Mouse (Mus musculus) layer of hippocampus, adult 6 months (tissue): ENCODE measurements around the gene Ctrc. TPM values are rescaled to one million over a fixed set of nuclear protein-coding genes. Genes with fewer than 3 reads are reported as not detected.

Experiments used
- long read RNA-seq, 2 experiments: library from polyadenylated mRNA; unstranded; transcript quantifications; one replicate each; pipeline ENCODE4 v2.0.0; 2019 to 2020
- polyA plus RNA-seq: library from polyadenylated mRNA; unstranded; fragments of <200 nt; fragmentation: Nextera tagmentation; gene quantifications from 2 replicates; pipeline ENCODE4 v1.2.3, GENCODE M21; 2021

The Ctrc gene
- polyA plus RNA-seq, result not detected in 2 replicates
- long read RNA-seq, experiment 1, result 0 reads
- long read RNA-seq, experiment 2, result 0 reads

GRCm38 (mm10) chr4:141845999-141846398 lies at the start of gene Ctrc:
Gene Ctrc, minus strand, starts transcription at chr4:141846359.

GRCm38 (mm10) chr4:141874601-141875460 lies 28.7 kb upstream of the Ctrc start, which contains the start of gene Efhd2:
Gene Efhd2, minus strand, starts transcription at chr4:141874920.

GRCm38 (mm10) chr4:141826060-141826459 lies 20.1 kb downstream of the Ctrc start, which contains the start of gene Cela2a:
Gene Cela2a, minus strand, starts transcription at chr4:141826160.

GRCm38 (mm10) chr4:141793282-141794151 lies 52.6 kb downstream of the Ctrc start, which contains the start of gene Casp9:
Gene Casp9, plus strand, starts transcription at chr4:141793612.

GRCm38 (mm10) chr4:141790524-141790990 lies 55.6 kb downstream of the Ctrc start, which contains the start of gene Dnajc16:
Gene Dnajc16, minus strand, starts transcription at chr4:141790931.

Other genes starting within 250 kb of the Ctrc start
- 0.20 and 0.40 TPM in 2 replicates for gene Fblim1, start 240.3 kb downstream of the Ctrc start, polyA plus RNA-seq
- gene Tmem82, start 227.7 kb downstream of the Ctrc start, polyA plus RNA-seq, result 0.18 and 0.31 TPM in 2 replicates
- 1.9 and 2.7 TPM in 2 replicates for gene Slc25a34, start 222.5 kb downstream of the Ctrc start, polyA plus RNA-seq
- gene Plekhm2, start 181.5 kb downstream of the Ctrc start, polyA plus RNA-seq, result 6.5 and 7.1 TPM in 2 replicates
- gene Rsc1a1, start 160.8 kb downstream of the Ctrc start, polyA plus RNA-seq, result not detected in 2 replicates
- 4.4 and 7.0 TPM in 2 replicates for gene Ddi2, start 122.9 kb downstream of the Ctrc start, polyA plus RNA-seq
- gene Agmat, start 99.7 kb downstream of the Ctrc start, polyA plus RNA-seq, result 0.29 and 0.69 TPM in 2 replicates
- 12.0 and 12.4 TPM in 2 replicates for gene Dnajc16, start 55.4 kb downstream of the Ctrc start, polyA plus RNA-seq
- 7.7 and 7.8 TPM in 2 replicates for gene Casp9, start 52.7 kb downstream of the Ctrc start, polyA plus RNA-seq
- not detected in 2 replicates for gene Cela2a, start 20.2 kb downstream of the Ctrc start, polyA plus RNA-seq
- 53.0 and 58.8 TPM in 2 replicates for gene Efhd2, start 28.6 kb upstream of the Ctrc start, polyA plus RNA-seq
- 4.2 and 12.0 TPM in 2 replicates for gene Fhad1, start 168.7 kb upstream of the Ctrc start, polyA plus RNA-seq
- 6.6 and 9.3 TPM in 2 replicates for gene Tmem51, start 237.9 kb upstream of the Ctrc start, polyA plus RNA-seq